Mouse (Mus musculus) C2C12 (cell line): Measurements from ENCODE around the gene Celf2. TPM values are rescaled to one million over a fixed set of nuclear protein-coding genes. Genes with fewer than 3 reads are reported as not detected.

Source experiments
- H3K27me3 ChIP-seq: one replicate; pipeline ENCODE4 v1.6.1; 2011; ENCODE audit not compliant: control insufficient read depth, insufficient read depth, insufficient read length
- H3K36me3 ChIP-seq: one replicate; pipeline ENCODE4 v1.6.1; 2011; ENCODE audit not compliant: control insufficient read depth, insufficient read depth
- H3K4me3 ChIP-seq: one replicate; pipeline ENCODE4 v1.5.1; 2011; ENCODE audit warnings: mild to moderate bottlenecking, control low read depth; ENCODE audit not compliant: poor library complexity, insufficient read depth, severe bottlenecking
- H3K79me2 ChIP-seq: one replicate; pipeline ENCODE4 v1.6.1; 2011; ENCODE audit not compliant: control insufficient read depth, insufficient read depth
- H3K79me3 ChIP-seq: one replicate; pipeline ENCODE4 v1.6.1; 2011; ENCODE audit warnings: low read depth, control low read depth
- H3ac ChIP-seq: one replicate; pipeline ENCODE3; 2011; ENCODE audit warnings: low read depth; ENCODE audit not compliant: control insufficient read depth, insufficient read length
- CEBPB ChIP-seq: IDR thresholded peaks from one replicate; pipeline ENCODE4 v1.6.1; 2011; ENCODE audit warnings: low read depth, mild to moderate bottlenecking, control low read depth, moderate library complexity
- CTCF ChIP-seq: IDR thresholded peaks from one replicate; pipeline ENCODE4 v1.5.1; 2011; ENCODE audit not compliant: control insufficient read depth, insufficient read depth, insufficient read length
- FOSL1 ChIP-seq: IDR thresholded peaks from one replicate; pipeline ENCODE4 v1.8.0; 2011; ENCODE audit warnings: mild to moderate bottlenecking, low read length; ENCODE audit not compliant: poor library complexity, insufficient read depth, severe bottlenecking
- MAX ChIP-seq: IDR thresholded peaks from one replicate; pipeline ENCODE4 v1.6.1; 2011; ENCODE audit warnings: mild to moderate bottlenecking, control low read depth
- MYOD1 ChIP-seq: IDR thresholded peaks from one replicate; pipeline ENCODE4 v1.6.1; 2011; ENCODE audit warnings: low read depth; ENCODE audit not compliant: control insufficient read depth, insufficient read length
- MYOG ChIP-seq: IDR thresholded peaks from one replicate; pipeline ENCODE4 v1.6.1; 2011; ENCODE audit not compliant: control insufficient read depth, insufficient read length; ENCODE audit errors: extremely low read depth
- USF1 ChIP-seq: IDR thresholded peaks from one replicate; pipeline ENCODE4 v1.6.1; 2011; ENCODE audit warnings: low read depth, mild to moderate bottlenecking, control low read depth, moderate library complexity
- polyA plus RNA-seq: library from polyadenylated mRNA; unstranded; fragments of >200 nt; fragmentation: generic; extraction: Trizol; gene quantifications from one replicate; pipeline ENCODE4 v1.2.1, GENCODE M21; 2012; ENCODE audit warnings: missing spikeins

Celf2 gene
- polyA plus RNA-seq, 1 experiment, result 14.3 TPM

DNA sequence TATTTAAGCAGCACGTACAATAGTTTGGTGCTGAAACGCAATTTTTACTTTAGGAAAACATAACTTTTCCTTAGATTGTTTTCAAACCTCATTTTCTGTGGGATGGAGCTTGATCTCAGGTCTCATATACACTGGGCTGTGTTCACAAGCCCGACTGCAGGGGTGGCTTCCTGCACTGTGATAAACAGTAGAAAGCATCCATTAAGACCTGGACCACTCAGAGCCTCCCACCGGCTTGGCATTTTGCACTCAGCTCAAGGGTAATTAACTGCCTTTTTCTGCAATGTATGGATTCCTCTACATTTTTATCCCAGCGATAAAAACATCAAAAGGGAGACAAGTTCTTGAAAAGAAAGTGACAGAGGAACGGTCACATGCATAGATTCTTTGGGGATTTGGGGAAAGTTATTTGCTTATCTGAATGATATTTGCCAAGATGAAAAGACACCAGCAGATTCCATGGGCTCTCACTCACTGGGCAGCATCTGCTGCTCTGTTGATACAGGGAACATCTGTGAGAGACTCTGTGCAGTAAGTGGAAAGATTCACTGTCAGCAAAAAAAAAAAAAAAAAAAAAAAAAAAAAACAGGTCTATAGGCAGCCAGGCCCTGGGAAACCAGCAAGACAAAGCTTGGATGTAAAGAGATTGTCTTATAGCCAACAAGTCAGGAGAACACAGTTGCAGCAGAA is 465.4 kb downstream of the Celf2 start:
- TF ChIP-seq MYOD1 (no peak), USF1 (no peak), MAX (no peak)
- Histone ChIP-seq H3ac (no peak overlapping the region), H3K27me3 (no peaks in the 10 kb centered on the region), H3K79me3 (peaks cover 2% of the 10 kb centered on the region), H3K4me3 (no peak overlapping the region), H3K79me2 (no peaks in the 10 kb centered on the region), H3K36me3 (no peaks in the 10 kb centered on the region)

DNA sequence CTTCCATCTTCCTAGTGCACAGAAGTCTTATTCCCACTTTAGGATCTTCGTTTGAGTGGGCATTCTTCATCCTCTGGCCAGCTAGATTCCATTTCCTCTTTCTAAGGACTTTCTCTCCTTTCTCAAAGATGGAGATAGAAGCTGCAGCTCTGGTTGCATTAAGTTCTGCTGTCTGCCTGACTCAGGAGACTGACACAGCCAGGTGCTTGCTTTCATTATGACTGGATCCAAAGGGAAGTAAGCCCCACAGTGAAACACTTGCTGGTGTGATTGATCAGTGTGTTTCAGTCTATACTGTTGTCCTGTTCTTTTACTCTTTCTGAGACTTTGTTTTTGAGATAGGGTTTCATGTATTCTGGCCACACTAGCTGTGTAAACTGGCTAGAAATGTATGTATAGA is 468.4 kb downstream of the Celf2 start:
- Histone ChIP-seq H3K27me3 (no peaks in the 10 kb centered on the region), H3K36me3 (no peaks in the 10 kb centered on the region), H3K79me3 (no peaks in the 10 kb centered on the region), H3K4me3 (no peak overlapping the region), H3ac (no peak overlapping the region), H3K79me2 (no peaks in the 10 kb centered on the region)
- TF ChIP-seq USF1 (no peak), MAX (no peak), MYOG (no peak), CTCF (no peak), FOSL1 (no peak), MYOD1 (peak; percentile 26)

DNA sequence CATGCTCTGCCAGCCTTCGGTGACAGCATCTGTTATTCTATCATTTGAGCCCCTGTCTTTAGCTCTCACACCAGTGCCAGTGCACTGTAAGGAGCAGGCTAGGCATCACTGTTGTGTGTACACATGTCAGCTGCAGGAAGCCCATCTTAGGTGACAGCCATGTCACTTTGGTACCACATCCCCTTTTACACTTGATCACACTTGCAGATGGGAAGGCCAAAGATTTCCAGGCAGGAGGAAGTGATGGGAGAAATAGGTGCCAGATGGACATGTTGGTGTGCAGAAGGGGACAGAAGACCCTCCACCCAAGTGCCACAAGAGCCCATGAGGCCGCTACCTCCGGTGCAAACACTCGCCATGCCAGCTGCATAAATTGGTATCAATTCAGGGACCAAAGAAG is 470.4 kb downstream of the Celf2 start:
- no peak overlapping the region for H3K4me3 ChIP-seq
- no peaks in the 10 kb centered on the region for H3K27me3 ChIP-seq
- no peaks in the 10 kb centered on the region for H3K79me3 ChIP-seq
- H3K79me2 ChIP-seq, result no peaks in the 10 kb centered on the region
- TF ChIP-seq CEBPB (no peak), MAX (no peak), CTCF (no peak), MYOG (no peak), USF1 (no peak), FOSL1 (no peak), MYOD1 (no peak)
- no peaks in the 10 kb centered on the region for H3K36me3 ChIP-seq
- no peak overlapping the region for H3ac ChIP-seq

DNA sequence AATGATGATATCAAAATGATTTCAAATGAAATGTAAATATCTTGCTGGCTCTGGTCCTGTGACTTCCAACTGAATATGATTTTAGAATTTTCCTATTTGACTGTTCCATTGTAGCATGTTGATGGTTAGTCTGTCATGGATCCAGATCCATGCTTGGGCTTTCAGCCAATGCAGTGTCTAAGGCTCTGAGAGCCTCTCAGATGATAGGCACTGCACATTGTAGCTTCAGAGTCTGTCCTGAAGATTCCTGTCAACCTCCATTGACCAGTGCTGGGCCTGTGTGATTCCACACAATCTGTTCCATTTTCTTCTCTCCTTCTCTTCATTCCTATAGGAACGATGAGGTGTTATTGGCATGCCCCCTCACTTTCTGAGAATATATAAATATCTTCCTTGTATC is 478.0 kb downstream of the Celf2 start:
- H3K79me3 ChIP-seq, result no peaks in the 10 kb centered on the region
- no peak overlapping the region for H3ac ChIP-seq
- no peak overlapping the region for H3K4me3 ChIP-seq
- H3K27me3 ChIP-seq, result no peaks in the 10 kb centered on the region
- H3K79me2 ChIP-seq, result no peaks in the 10 kb centered on the region
- no peak for TF ChIP-seq MAX
- TF ChIP-seq CTCF, result no peak
- TF ChIP-seq MYOG, result no peak
- no peak for TF ChIP-seq USF1
- no peak for TF ChIP-seq CEBPB
- no peaks in the 10 kb centered on the region for H3K36me3 ChIP-seq

DNA sequence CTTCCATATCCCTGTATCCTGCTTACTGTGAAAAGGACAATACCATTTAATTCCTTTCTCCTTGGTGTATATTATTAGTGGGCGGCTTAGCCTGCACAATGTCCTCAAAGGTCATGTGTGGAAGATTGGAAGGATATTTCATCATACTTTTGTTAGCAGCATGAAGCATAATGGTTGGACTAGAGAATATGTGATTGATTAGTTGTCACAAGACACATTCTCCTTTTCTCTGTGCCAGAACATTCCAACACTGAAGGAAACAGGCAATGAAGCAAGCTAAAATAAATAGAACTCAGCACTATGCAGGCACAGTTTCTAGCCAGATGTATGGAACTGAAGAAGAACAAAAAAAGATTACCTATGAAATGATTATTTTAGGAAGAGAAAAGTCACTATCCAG is 482.6 kb downstream of the Celf2 start:
- Histone ChIP-seq H3K36me3 (no peaks in the 10 kb centered on the region), H3K79me2 (no peaks in the 10 kb centered on the region), H3K79me3 (no peaks in the 10 kb centered on the region), H3K4me3 (no peak overlapping the region), H3K27me3 (no peaks in the 10 kb centered on the region), H3ac (no peak overlapping the region)
- TF ChIP-seq CTCF (no peak), CEBPB (no peak), FOSL1 (no peak), MYOD1 (no peak), MAX (no peak), MYOG (no peak), USF1 (no peak)

DNA sequence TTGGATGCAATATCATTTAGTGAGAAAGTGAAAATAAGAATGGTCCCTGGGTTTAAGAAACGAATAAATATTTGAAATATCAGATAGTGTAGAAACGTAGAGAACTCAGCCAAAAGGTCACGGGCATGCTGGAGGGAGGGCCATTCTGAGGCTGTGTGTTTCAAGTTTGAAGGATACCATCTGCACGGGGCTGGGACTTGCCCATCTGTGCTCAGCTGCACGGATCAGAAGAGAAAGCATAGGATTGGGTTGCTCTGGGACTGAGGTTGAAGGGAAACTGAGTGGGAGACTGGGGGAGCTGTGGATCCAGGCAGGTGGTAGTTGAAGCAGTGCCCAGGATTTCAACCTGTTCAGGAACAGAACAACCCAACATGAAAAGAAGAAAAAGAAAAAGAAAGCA is 483.8 kb downstream of the Celf2 start:
- H3K79me2 ChIP-seq, result no peaks in the 10 kb centered on the region
- H3ac ChIP-seq, result no peak overlapping the region
- peaks cover 2% of the 10 kb centered on the region for H3K36me3 ChIP-seq
- no peak overlapping the region for H3K4me3 ChIP-seq
- H3K27me3 ChIP-seq, result no peaks in the 10 kb centered on the region
- H3K79me3 ChIP-seq, result no peaks in the 10 kb centered on the region
- TF ChIP-seq MAX (no peak), MYOG (no peak), CTCF (no peak), USF1 (no peak), FOSL1 (no peak), CEBPB (no peak), MYOD1 (no peak)
